ENCODE assay signal across 16 mouse cellular contexts in genomic region chr17:65081779-65082086, GRCm38 (mm10).
"Had no signal": no experiment of that assay in that cellular context is flagged by ENCODE, and none has a peak within 500 bp of the region (broad histone marks: within the 10 kb centered on the region; RNA-seq: fewer than 3 reads in every experiment).

No protein-coding gene starts in this region.

- H3K4me3 ChIP-seq: limb, embryonic 12.5 days; liver, embryonic 13.5 days; lung, embryonic 15.5 days; stomach, embryonic 15.5 days had no signal

- H3K4me2 ChIP-seq: limb, embryonic 12.5 days; liver, embryonic 13.5 days; lung, embryonic 15.5 days; stomach, embryonic 15.5 days had no signal

- H3K9ac ChIP-seq: limb, embryonic 12.5 days; liver, embryonic 13.5 days; liver, postnatal 0 days; lung, embryonic 15.5 days; stomach, embryonic 15.5 days had no signal

- DNase-seq: kidney, adult 8-10 months; kidney, postnatal 36 days; layer of hippocampus, adult 9-11 months; liver; liver, embryonic 13.5 days; liver, postnatal 0 days; lung, postnatal 14 days; right cerebral cortex, postnatal 14 days; thymus, adult 2 months; thymus, postnatal 25 days had no signal

- H3K36me3 ChIP-seq: limb, embryonic 12.5 days; liver, embryonic 13.5 days; lung, embryonic 15.5 days; stomach, embryonic 15.5 days had no signal

- H3K27me3 ChIP-seq: limb, embryonic 12.5 days; liver, embryonic 13.5 days; lung, embryonic 15.5 days; stomach, embryonic 15.5 days had no signal

- H3K4me1 ChIP-seq: limb, embryonic 12.5 days; liver, embryonic 13.5 days; lung, embryonic 15.5 days; stomach, embryonic 15.5 days had no signal

- H3K27ac ChIP-seq: kidney, postnatal 0 days; limb, embryonic 12.5 days; liver, embryonic 13.5 days; lung, embryonic 15.5 days; macrophage; stomach, embryonic 15.5 days had no signal

- ATAC-seq: intestine, postnatal 0 days; liver, postnatal 0 days had no signal

- H3K9me3 ChIP-seq: limb, embryonic 12.5 days; liver, embryonic 13.5 days; lung, embryonic 15.5 days; stomach, embryonic 15.5 days had no signal
